Mouse (Mus musculus) liver, embryonic 14.5 days (tissue): ENCODE measurements around the gene a. TPM values are rescaled to one million over a fixed set of nuclear protein-coding genes. Genes with fewer than 3 reads are reported as not detected.
A peak's percentile ranks its signal among the peaks of the same experiment; 100 is the strongest.

Experiments
- ATAC-seq: fragments of 200-750 bp; cut with Nextera tagmentation; 2 replicates; pipeline ENCODE4 v1.8.0; 2017; ENCODE audit warnings: moderate number of reproducible peaks, mild to moderate bottlenecking, moderate library complexity; ENCODE audit not compliant: insufficient read depth
- DNase-seq, 3 experiments: peaks; one replicate each; pipeline ENCODE4 v3.0.0-alpha.2; 2012 to 2013; ENCODE audit warnings: low read depth in 3 of 3, low spot score in 3 of 3
- H3K27ac ChIP-seq: fragments of 300-500 bp; sonication (generic); 2 replicates; pipeline ENCODE4 v1.5.1; 2014; ENCODE audit warnings: moderate library complexity, mild to moderate bottlenecking, control low read depth, inconsistent platforms
- H3K27me3 ChIP-seq: fragments of 300-500 bp; sonication (generic); 2 replicates; pipeline ENCODE4 v1.6.1; 2014; ENCODE audit warnings: mild to moderate bottlenecking, low read length, moderate library complexity; ENCODE audit not compliant: control insufficient read depth, insufficient read depth
- H3K36me3 ChIP-seq: fragments of 300-500 bp; sonication (generic); replicated peaks from 2 replicates; pipeline ENCODE4 v1.6.1; 2014; ENCODE audit warnings: low read depth; ENCODE audit not compliant: control insufficient read depth, insufficient read depth
- H3K4me1 ChIP-seq, 2 experiments: fragments of 200-500 bp in 1 of 2; fragments of 300-500 bp in 1 of 2; sonication (generic) in 1 of 2; replicated peaks; 2 replicates each; pipeline ENCODE4 v1.6.1; 2012 to 2014; ENCODE audit warnings: antibody characterized with exemption in 1 of 2, inconsistent platforms in 1 of 2, low read length in 1 of 2; ENCODE audit not compliant: control insufficient read depth in 2 of 2, insufficient read depth in 2 of 2
- H3K4me2 ChIP-seq: fragments of 300-500 bp; sonication (generic); 2 replicates; pipeline ENCODE4 v1.6.1; 2014; ENCODE audit warnings: low read depth, mild to moderate bottlenecking, control low read depth, moderate library complexity
- H3K4me3 ChIP-seq, 2 experiments: fragments of 200-500 bp in 1 of 2; fragments of 300-500 bp in 1 of 2; sonication (generic) in 1 of 2; 2 replicates each; pipeline ENCODE4 v1.5.1; 2012 to 2014; ENCODE audit warnings: low read depth in 2 of 2, low read length in 2 of 2, mild to moderate bottlenecking in 2 of 2, control low read depth in 1 of 2, inconsistent platforms in 1 of 2, moderate library complexity in 1 of 2; ENCODE audit not compliant: insufficient read depth in 1 of 2
- H3K9ac ChIP-seq: fragments of 300-500 bp; sonication (generic); replicated peaks from 2 replicates; pipeline ENCODE4 v1.6.1; 2014; ENCODE audit warnings: mild to moderate bottlenecking, control low read depth, moderate library complexity
- H3K9me3 ChIP-seq: fragments of 300-500 bp; sonication (generic); 2 replicates; pipeline ENCODE4 v1.6.1; 2016; ENCODE audit warnings: low read length, mixed read lengths; ENCODE audit not compliant: control insufficient read depth
- CTCF ChIP-seq: IDR thresholded peaks from 2 replicates; pipeline ENCODE4 v1.5.1; 2016; ENCODE audit warnings: antibody characterized with exemption, low read depth, control low read depth
- EP300 ChIP-seq: IDR thresholded peaks from 2 replicates; pipeline ENCODE4 v1.6.1; 2016; ENCODE audit warnings: antibody characterized with exemption, low read depth
- WGBS: fragments of 180-500 bp; shearing (Covaris S2); extraction: QIAGEN DNeasy Blood & Tissue Kit; methylation state at CpG from one replicate; pipeline ENCODE4 v1.1.7; 2014; ENCODE audit not compliant: insufficient replicate concordance; 5-methylcytosine and 5-hydroxymethylcytosine counted together
- polyA plus RNA-seq, 2 experiments: library from polyadenylated mRNA; depleted of rRNA in 1 of 2; stranded (reverse) in 1 of 2; unstranded in 1 of 2; fragments of >200 nt; fragmentation: Nextera tagmentation in 1 of 2; extraction: Ambion mirVana in 1 of 2; gene quantifications; 2 replicates each; pipeline versions ENCODE4 v1.2.1 to v1.2.3; 2012 to 2014

a gene
- polyA plus RNA-seq, 2 experiments = 0.25 to 0.36 TPM

DNA sequence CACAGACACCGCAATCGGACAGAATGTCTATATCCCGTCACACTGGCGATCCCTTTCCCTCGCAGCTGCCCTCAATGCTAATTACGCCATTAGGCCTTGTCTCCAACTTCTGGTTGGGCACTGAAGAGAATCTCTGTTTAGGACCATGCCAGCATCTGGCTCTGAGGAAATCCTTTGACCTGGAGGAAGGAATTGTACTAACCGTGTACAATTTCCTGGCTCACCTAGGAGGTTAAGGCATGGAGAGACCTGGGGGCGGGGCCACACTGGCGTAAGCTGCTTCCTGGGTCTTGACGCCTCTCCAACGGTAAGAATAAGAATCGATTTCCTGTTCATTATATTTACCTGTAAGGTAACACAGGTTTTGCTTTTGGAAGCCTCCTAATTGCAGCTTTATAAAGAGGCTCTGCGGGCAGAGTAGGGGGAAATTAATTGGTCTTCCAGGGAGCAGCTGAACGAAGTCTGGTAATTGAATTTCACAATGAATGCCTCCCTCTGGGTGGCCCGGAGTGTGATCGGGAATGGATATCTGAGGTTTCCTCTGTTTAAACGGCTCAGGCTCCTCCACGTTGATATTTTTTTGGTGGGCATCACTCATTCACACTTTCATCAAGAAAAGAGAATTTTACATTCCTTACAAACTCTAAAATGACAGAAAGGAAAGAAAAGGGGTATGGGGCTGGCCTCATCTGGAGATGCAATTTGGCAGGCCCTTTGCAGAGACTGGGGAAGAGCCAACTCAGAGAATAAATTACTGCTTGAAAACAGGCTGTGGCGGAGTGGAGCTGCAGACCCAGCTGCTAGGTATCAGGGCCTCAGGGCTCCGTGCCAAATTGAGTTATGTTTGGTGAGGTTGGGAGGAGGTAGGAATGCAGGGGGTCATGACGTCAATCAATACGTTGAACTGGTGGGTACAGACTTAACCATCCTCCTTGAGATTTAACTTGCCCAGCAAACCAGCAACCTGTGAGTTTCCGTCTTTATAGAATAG is 41.9 kb upstream of the a start:
- WGBS = 69% methylated on average over 23 of the region's 23 CpGs
- no peak for ATAC-seq
- TF ChIP-seq EP300 (no peak), CTCF (no peak)
- Histone ChIP-seq H3K27me3 (no peaks in the 10 kb centered on the region), H3K36me3 (no peaks in the 10 kb centered on the region), H3K27ac (no peak overlapping the region), H3K9me3 (peaks cover 2% of the 10 kb centered on the region; the same call in 1 of the 2 replicates), H3K9ac (no peak overlapping the region), H3K4me1 (peaks cover 0 to 5% of the 10 kb centered on the region in 2 experiments; a peak in 1 of 4 replicates), H3K4me3 (no peak overlapping the region), H3K4me2 (no peak overlapping the region)
- DNase-seq = no peak

DNA sequence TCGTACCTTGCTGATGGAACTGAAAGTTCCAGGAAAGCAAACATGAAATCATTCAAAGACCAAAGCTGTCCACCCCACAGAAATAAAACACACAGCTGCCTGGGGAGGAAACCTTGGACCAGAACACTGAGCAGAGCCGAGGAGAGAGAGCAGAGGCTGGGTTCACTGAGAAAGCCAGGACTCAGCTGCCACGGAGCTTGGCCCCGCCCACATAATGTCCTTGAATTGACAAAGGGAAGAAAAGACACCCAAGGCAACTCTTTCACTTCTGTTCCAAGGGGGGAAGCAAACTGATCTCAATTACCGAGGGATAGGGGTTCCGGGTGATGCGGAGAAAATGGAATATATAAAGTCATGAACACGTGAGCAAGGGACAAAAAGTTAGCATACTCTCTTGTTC is 39.3 kb upstream of the a start:
- no peak for DNase-seq
- TF ChIP-seq EP300 = no peak
- no peak for TF ChIP-seq CTCF
- Histone ChIP-seq H3K36me3 (no peaks in the 10 kb centered on the region), H3K9ac (no peak overlapping the region), H3K4me1 (peaks cover 0 to 8% of the 10 kb centered on the region in 2 experiments; a peak in 1 of 4 replicates), H3K27ac (no peak overlapping the region), H3K4me2 (no peak overlapping the region), H3K27me3 (no peaks in the 10 kb centered on the region), H3K4me3 (no peak overlapping the region), H3K9me3 (peaks cover 2% of the 10 kb centered on the region; the same call in 1 of the 2 replicates)
- no peak for ATAC-seq
- 56% methylated on average over 8 of the region's 8 CpGs for WGBS

DNA sequence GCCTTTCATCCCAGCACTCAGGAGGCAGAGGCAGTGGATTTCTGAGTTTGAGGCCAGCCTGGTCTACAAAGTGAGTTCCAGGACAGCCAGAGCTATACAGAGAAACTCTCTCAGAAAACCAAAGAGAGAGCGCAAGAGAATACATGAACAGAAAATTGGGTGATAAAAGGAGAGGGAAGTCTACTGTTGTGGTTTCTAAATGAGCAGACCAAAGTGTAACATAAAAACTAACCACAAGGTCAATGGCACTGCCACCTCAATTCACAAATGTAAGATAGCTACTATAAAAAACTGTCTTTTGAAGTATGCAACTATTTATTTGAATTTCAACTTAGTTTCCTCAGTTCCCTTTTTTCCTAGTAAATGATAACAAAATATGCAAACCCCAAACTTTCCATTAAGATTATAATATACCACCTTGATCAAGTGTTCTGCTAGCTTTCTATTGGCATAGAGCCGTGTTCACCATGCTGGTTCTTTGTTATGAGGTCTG is 37.1 kb upstream of the a start:
- Histone ChIP-seq H3K27ac (no peak overlapping the region), H3K4me1 (peaks cover 0 to 8% of the 10 kb centered on the region in 2 experiments; a peak in 1 of 4 replicates), H3K4me2 (no peak overlapping the region), H3K9ac (no peak overlapping the region), H3K36me3 (no peaks in the 10 kb centered on the region), H3K27me3 (no peaks in the 10 kb centered on the region), H3K4me3 (no peak overlapping the region), H3K9me3 (no peaks in the 10 kb centered on the region)
- DNase-seq (no peak), ATAC-seq (no peak)
- 60% methylated on average over 2 of the region's 2 CpGs for WGBS
- TF ChIP-seq EP300 (no peak), CTCF (no peak)

DNA sequence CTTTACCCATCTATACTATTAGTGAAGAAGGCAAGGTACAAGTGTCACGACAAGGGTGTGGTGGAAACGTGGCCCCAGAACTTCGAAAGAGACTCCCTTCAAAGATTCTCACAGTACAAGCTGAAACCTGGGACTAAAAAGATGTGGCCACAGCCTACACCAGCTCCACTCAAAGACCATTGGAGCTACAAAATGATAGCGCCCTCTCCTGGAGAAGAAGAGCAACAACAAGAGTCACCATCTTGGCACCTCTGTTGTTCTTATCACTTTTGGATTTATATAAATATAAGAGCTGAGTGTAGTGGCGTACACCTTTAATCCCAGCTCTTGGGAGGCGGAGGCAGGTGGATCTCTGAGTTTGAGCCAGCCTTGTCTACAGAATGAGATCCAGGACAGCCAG is 35.4 kb upstream of the a start:
- DNase-seq (no peak), ATAC-seq (no peak)
- Histone ChIP-seq H3K4me1 (peaks cover 0 to 8% of the 10 kb centered on the region in 2 experiments; a peak in 1 of 4 replicates), H3K27ac (no peak overlapping the region), H3K9me3 (no peaks in the 10 kb centered on the region), H3K9ac (no peak overlapping the region), H3K27me3 (no peaks in the 10 kb centered on the region), H3K4me3 (no peak overlapping the region), H3K4me2 (no peak overlapping the region), H3K36me3 (no peaks in the 10 kb centered on the region)
- TF ChIP-seq EP300 (no peak), CTCF (peak; percentile 68)
- 47% methylated on average over 6 of the region's 6 CpGs for WGBS

DNA sequence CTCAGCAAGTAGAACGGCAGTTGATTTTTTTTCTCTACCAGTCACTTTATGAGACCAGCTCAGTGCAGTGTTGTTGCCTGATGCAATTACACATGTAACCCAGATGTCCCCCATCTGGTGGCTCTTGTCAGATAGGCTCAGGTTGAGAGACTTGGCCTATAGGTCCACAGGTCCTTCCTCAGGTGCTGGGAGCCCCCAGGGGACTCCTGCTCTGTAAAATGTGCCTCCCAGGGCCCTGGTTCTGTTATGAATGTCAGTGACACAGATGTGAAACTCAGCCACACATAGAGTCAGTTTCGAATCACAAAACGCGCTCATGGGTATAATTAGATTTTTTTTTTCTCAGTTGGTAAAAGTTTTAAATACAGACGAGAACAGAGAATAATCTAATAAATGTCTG is 33.5 kb upstream of the a start:
- ATAC-seq = no peak
- Histone ChIP-seq H3K4me2 (no peak overlapping the region), H3K36me3 (no peaks in the 10 kb centered on the region), H3K27me3 (no peaks in the 10 kb centered on the region), H3K9ac (no peak overlapping the region), H3K27ac (no peak overlapping the region), H3K4me1 (peaks cover 1 to 14% of the 10 kb centered on the region in 2 experiments), H3K4me3 (no peak overlapping the region), H3K9me3 (no peaks in the 10 kb centered on the region)
- 73% methylated on average over 5 of the region's 5 CpGs for WGBS
- no peak for TF ChIP-seq CTCF
- DNase-seq = no peak
